Mouse (Mus musculus) MEL (cell line): ENCODE data around the gene 4930503B20Rik.
A peak's percentile ranks its signal among the peaks of the same experiment; 100 is the strongest.

Experiments used
- BHLHE40 ChIP-seq: IDR thresholded peaks from 2 replicates; pipeline ENCODE4 v1.6.1; 2012; ENCODE audit warnings: low read depth, mild to moderate bottlenecking, inconsistent platforms, low read length, improper control_type of control experiment, borderline replicate concordance
- CHD1 ChIP-seq: IDR thresholded peaks from 2 replicates; pipeline ENCODE4 v1.6.1; 2012; ENCODE audit warnings: low read depth, mild to moderate bottlenecking, inconsistent platforms, low read length, improper control_type of control experiment
- CTCF ChIP-seq, 3 experiments: IDR thresholded peaks in 2 of 3; conservative IDR thresholded peaks in 1 of 3; 2 replicates each; pipeline ENCODE4 v1.5.1; 2011 to 2012; ENCODE audit warnings: low read length in 3 of 3, low read depth in 2 of 3, mild to moderate bottlenecking in 2 of 3, improper control_type of control experiment in 1 of 3, inconsistent platforms in 1 of 3, mixed read lengths in 1 of 3, moderate library complexity in 1 of 3; ENCODE audit not compliant: control insufficient read depth in 1 of 3, insufficient read depth in 1 of 3, poor library complexity in 1 of 3, severe bottlenecking in 1 of 3
- ETS1 ChIP-seq: IDR thresholded peaks from 2 replicates; pipeline ENCODE4 v1.6.1; 2012; ENCODE audit warnings: low read depth, mild to moderate bottlenecking, inconsistent platforms, low read length, improper control_type of control experiment, moderate library complexity
- MAFK ChIP-seq: IDR thresholded peaks from 2 replicates; pipeline ENCODE4 v1.6.1; 2011; ENCODE audit warnings: low read depth, mild to moderate bottlenecking, low read length, improper control_type of control experiment, borderline replicate concordance
- MAX ChIP-seq: IDR thresholded peaks from 2 replicates; pipeline ENCODE4 v1.6.1; 2011; ENCODE audit warnings: low read length, improper control_type of control experiment
- MYC ChIP-seq: IDR thresholded peaks from 2 replicates; pipeline ENCODE4 v1.6.1; 2011; ENCODE audit warnings: low read depth, mild to moderate bottlenecking, low read length, improper control_type of control experiment, moderate library complexity
- NRF1 ChIP-seq: IDR thresholded peaks from 2 replicates; pipeline ENCODE4 v1.6.1; 2014; ENCODE audit warnings: low read depth, mild to moderate bottlenecking, inconsistent platforms, low read length, improper control_type of control experiment, moderate library complexity; ENCODE audit not compliant: poor library complexity, insufficient read depth, severe bottlenecking
- POLR2A ChIP-seq, 2 experiments: IDR thresholded peaks; 2 replicates each; pipeline ENCODE4 v1.6.1; 2011 to 2012; ENCODE audit warnings: low read length in 2 of 2, mild to moderate bottlenecking in 2 of 2, control low read depth in 1 of 2, improper control_type of control experiment in 1 of 2, low read depth in 1 of 2, moderate library complexity in 1 of 2; ENCODE audit not compliant: control insufficient read depth in 1 of 2, insufficient read depth in 1 of 2, poor library complexity in 1 of 2
- SMC3 ChIP-seq: IDR thresholded peaks from 2 replicates; pipeline ENCODE4 v1.6.1; 2011; ENCODE audit warnings: low read depth, low read length, improper control_type of control experiment
- USF1 ChIP-seq: IDR thresholded peaks from 2 replicates; pipeline ENCODE4 v1.6.1; 2014; ENCODE audit warnings: low read depth, mild to moderate bottlenecking, inconsistent platforms, low read length, improper control_type of control experiment, moderate library complexity
- ZC3H11A ChIP-seq: IDR thresholded peaks from 2 replicates; pipeline ENCODE4 v1.6.1; 2012; ENCODE audit warnings: low read depth, mild to moderate bottlenecking, inconsistent platforms, low read length, improper control_type of control experiment

GRCm38 (mm10) chr3:146604647-146605046 is 46.5 kb downstream of the 4930503B20Rik start:
- TF ChIP-seq USF1, result peak; percentile 64
- TF ChIP-seq CTCF (IDR thresholded peaks at IDR 0.05 in 2 of 3, conservative IDR thresholded peaks at IDR 0.05 in 1 of 3; ENCODE audit: control insufficient read depth in 1 of 3, insufficient read depth in 1 of 3, low read depth in 2 of 3, low read length in 3 of 3, poor library complexity in 1 of 3, severe bottlenecking in 1 of 3), result no peak
- TF ChIP-seq MYC, result no peak
- TF ChIP-seq BHLHE40, result no peak
- no peak for TF ChIP-seq ZC3H11A
- TF ChIP-seq CHD1, result no peak
- no peak for TF ChIP-seq MAFK
- no peak for TF ChIP-seq MAX
- no peak for TF ChIP-seq POLR2A (IDR thresholded peaks at IDR 0.05; ENCODE audit: control insufficient read depth in 1 of 2, insufficient read depth in 1 of 2, low read depth in 1 of 2, low read length in 2 of 2, poor library complexity in 1 of 2)
- TF ChIP-seq ETS1, result no peak
- no peak for TF ChIP-seq NRF1
- no peak for TF ChIP-seq SMC3
